Mouse (Mus musculus): ENCODE data around the gene Serinc5. TPM values are rescaled to one million over a fixed set of nuclear protein-coding genes. Genes with fewer than 3 reads are reported as not detected.
"Not testable (repeated sequence)": the region's sequence is repeated elsewhere in the genome, so short reads cannot be mapped to it uniquely, and the experiment has no call there.

Serinc5 gene
- 10 to 100 TPM; 71.8 to 73.6 TPM for total RNA-seq (2021)

DNA sequence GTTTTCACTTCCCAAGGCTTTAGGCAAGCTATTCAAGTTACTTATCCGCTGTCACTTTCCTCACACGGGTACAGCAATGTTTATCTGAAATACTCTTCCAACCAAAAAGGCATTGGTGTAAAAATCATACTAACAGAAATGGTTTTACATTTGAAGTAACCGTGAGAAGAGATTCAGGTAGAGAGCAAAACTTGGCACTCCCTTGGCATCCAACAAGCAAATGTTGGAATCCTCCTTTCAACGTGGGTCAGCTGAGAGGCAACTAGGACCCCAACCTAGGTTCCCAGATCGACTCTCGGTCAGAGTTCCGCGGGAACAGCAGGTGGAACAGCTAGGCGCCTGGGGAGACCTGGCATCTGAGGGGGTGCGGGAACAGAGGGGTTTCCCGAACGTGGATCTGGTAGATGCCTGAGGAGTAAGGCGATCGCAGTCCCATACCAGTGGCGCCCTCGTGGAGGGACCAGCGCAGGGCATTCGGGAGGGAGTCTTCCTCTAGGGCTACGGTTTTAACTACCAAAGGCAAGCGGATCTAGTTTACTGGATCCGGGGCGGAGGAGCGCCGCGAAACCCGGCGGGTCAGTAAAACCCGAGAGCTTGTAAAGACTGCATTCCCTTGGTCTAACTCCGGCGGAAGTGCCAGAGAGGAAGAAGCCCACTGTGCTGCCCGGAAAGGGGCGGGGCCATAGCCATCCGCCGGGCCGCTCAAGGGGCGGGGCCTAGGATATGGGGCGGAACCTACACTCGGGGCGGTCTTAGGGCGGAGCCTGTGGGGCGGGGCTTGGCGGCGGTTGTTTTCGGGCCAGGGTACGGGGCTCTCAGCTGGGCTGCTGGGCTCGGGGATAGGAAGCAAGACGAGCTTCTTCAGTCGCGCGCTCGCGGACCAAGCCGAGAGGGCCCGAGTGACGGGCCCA is at the start of gene Serinc5:
Gene Serinc5 (plus strand): TSS at position 781 of the 911 bp plus-strand sequence.
- DNase-seq = peak; percentile 97

DNA sequence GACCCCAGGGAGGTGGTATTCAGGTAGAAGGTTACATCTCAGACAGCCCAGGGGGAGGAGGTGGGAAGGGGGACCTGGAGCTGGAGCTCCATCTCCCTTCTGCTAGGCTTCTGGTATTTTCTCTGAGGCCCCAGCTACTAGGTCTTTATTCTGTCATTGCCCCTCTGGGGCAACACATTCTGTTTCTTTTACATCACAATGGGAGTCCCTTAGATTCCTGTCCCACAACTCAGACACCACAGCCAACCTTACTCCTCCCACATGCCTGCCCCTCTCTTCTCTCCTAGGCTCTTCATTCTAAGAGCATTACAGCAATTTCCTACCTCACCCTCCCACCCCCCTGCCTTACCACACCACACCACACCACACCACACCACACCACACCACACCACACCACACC is 34.8 kb upstream of the Serinc5 start, which contains the start of gene Spz1:
Gene Spz1 (minus strand): TSS at position 101 of the 400 bp plus-strand sequence.
- DNase-seq = no peak

- DNase-seq = no peak
Measured at GRCm38 (mm10) chr13:92576688-92577087, 34.2 kb upstream of the Serinc5 start.

GRCm38 (mm10) chr13:92578210-92578609 is 32.7 kb upstream of the Serinc5 start:
- no peak for DNase-seq

DNA sequence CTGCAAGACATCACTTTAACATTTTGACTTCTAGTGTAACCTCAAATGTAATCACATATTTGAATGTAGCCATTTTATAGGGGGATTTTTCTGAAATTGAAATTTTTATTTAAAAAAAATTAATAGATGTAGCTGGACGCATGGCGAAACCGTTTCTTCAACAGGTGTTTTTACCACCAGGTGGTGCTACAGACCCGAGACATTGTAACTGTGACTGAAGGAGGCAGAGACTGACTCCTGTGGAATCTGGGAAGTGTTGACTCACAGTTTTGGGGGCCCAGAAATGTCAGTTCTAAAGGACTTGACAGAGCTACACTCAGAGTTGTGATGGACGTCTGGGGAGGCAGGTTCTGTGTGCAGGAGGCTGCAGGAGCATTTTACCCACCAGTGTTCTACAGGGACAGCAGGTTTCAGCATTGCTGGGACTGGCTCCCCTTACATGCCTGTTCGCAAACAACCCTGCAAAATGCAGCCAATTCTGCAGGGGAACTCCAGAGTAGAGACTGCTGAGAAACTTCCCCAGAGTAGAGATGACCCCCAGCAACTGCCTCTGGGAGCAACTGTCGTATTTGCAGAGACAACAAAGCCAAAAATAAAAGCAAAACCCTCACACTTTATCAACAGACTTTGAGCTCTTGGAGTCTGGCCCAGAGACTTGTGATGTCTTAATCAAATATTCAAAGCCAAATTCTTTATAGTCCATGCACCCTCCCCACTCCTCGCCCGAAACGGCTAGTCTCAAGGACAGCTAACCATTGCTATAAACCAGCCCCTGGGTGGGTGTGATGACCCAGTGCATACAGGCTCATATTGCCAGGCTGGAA is 30.5 kb upstream of the Serinc5 start:
- peak; percentile 45 to 61 for DNase-seq

DNA sequence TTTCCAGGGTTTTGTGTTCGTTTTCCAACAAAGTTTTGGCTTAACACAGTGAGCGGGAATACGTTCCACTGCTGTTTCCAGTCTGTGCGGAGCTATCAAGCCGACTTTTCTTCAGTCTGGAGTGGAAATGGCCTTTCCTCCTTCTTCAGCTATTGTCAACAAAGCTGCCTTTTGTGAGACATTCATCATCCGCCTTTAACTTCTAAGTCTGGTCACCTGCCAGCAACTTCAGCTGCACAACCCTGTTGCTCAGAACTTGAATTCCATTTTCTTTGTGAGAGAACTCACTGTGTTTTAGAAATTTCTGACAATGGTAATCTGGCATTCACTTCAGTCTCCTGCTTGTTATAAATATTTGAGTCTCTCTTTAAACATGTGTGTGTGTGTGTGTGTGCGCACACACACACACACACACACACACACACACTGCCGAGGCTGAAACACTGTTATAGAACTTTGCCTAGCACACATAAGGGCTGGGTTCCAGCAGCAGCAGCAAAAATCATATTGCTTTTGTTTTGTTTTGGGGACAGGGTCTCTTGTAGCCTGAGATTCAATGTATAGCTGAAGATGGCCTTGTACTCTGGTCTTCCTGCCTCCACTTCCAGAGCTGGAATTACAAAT is 26.7 kb upstream of the Serinc5 start:
- no peak for DNase-seq

- no peak for DNase-seq
Measured at GRCm38 (mm10) chr13:92588704-92589103, 22.2 kb upstream of the Serinc5 start.

GRCm38 (mm10) chr13:92589255-92589654 is 21.6 kb upstream of the Serinc5 start:
- no peak for DNase-seq

- no peak for DNase-seq
Measured at GRCm38 (mm10) chr13:92591225-92591624, 19.7 kb upstream of the Serinc5 start.

DNA sequence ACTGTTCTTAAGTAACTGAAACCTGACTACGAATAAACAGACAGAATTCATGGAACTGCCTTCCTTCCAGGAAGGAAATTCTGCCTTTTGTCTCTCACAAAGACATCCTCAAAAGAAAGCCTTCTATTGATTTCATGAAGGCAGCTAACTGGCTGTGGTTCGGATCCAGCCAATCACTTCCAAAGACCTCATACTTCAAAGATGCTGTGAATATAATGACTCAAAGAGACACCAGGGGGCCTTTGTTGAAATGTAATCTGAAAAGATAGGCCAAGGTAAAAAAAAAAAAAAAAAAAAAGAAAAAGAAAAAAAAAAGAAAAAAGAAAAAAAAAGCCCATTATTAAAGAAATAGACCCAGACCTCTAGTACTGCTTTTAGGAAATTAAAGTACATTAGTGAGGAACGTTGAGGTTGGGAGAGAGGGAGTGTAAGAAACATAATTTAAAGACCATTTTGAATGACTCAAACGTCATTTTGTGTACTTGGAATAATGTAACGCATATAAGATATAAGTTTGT is 18.6 kb upstream of the Serinc5 start:
- no peak for DNase-seq

GRCm38 (mm10) chr13:92592786-92593635 is 17.9 kb upstream of the Serinc5 start:
- no peak for DNase-seq

GRCm38 (mm10) chr13:92593731-92594396 is 17.0 kb upstream of the Serinc5 start:
- no peak for DNase-seq

- no peak for DNase-seq
Measured at GRCm38 (mm10) chr13:92594481-92594880, 16.4 kb upstream of the Serinc5 start.

DNA sequence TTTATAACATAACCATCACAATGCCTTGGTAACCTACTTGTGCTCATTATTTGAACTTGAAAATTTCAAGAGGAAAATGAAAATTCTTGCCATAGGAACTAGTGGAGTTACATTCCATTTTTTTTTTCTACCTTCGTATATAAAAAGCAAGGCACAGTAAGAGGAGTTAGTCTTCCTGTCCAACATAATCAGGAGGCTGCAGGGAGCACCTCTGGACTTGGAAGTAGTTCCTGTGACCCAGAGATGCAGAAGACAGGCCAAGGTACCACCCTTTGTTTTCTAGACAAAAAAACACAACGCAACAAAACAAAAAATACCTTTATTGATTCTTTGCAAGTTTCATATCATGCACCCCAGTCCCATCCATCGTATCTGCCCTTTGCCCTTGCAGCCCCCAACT is 16.0 kb upstream of the Serinc5 start:
- no peak for DNase-seq

DNA sequence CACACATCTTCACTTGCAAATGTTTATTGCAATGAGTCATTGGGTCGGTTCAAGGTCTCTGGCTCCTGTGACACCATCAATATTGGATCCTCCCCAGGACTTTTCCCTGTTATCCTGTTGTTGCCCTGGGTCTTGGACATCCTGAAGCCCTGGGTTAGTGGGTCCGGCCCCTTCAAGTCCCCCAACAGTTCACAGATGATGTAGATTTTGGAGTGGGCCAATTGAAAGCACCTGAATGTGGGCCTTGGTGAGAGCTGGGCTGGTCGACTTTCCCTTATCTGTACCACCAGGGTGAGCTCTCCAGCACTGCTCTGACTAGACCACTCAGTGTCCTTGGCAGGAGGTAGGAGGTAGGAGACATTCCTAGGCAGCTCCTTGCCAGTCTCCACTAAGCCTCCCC is 15.5 kb upstream of the Serinc5 start:
- no peak for DNase-seq

GRCm38 (mm10) chr13:92605306-92605705 is 5.6 kb upstream of the Serinc5 start:
- not testable (repeated sequence) for DNase-seq

DNA sequence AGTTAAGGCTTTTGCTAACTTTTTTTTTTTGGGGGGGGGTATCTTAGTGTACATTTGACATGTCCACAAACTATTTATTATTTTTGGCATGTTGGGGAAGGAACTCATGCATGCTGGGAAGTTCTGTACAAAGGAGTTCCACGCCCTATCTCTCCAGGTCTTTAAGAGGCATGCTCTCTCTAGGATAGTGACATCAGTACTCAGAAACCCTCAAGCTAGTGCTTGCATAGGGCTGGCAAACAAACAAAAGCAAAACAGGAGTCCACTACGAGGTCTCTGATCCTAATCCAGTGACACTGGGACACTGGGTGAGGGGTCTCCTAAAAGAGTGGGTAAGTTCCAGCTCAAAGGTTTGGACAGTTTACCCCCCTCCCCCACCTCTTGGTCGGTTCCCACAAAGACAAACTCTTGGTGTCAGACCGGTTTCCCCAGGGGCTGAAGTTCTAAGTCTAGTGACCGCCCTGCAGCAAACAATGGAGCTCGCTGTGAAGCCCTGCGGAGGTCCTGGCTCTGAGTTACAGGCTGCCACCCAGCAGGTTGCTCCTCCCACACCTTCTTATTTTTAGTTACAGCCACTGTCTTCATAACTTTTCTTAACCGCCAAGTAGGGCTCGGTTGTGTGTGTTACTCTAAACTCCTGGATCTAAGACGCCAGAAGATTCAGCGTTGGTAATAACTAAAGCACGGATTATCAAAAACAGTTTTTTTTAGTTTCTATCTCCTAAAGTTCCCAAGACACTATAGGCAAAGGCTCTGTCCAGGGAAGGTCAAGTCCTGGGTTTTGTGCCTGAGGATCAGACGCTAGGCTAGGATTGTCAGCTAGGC is 1.2 kb upstream of the Serinc5 start:
- DNase-seq = no peak

DNA sequence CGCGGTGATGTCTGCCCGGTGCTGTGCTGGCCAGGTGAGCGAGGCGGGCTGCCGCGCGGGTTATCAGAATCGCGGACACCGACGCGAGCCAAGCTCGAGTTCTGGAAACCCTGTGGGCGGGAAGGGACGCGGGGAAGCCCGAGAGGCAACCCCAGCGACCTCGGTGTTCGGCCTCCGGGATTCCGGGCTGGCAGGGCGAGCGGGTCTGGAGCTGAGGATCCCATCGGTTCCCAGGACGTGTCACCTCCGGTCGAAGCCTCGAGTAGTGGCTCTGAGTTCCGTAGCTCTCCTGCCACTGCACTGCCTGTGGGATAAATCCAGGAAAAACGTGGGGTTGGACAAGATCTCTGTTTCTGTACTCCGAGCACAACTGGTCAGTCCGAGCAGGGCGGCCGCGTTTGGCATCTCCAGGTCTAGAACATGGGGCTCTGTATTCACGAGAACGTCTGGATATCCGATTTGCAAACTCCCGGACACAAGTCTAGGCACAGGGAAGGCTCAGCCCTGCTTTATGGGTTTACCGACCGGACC is 428 bp downstream of the Serinc5 start:
- DNase-seq = peak in 1 of 2 experiments; percentile 30

- no peak for DNase-seq
Measured at GRCm38 (mm10) chr13:92611917-92612316, 1.0 kb downstream of the Serinc5 start.

DNA sequence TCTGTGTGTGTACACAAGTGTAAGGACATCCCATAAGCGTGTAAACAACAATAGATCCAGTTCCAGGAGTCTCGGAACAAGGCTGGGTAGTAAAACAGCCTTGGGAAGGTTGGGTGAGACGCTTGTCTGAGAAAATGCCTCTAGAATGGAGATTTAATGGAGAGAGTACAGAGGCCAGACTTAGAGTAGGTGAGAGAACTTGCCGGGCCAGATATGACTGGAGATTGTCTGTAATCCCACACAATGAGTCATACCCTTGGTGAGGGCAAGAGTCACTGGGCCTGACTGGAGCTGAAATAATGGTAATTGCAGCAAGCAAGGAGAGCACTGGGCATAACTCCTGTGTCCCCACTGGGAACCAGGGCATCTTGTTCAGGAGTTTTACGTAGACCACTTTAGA is 2.2 kb downstream of the Serinc5 start:
- DNase-seq = no peak
